Mouse (Mus musculus): ENCODE measurements around the gene Gtpbp4. TPM values are rescaled to one million over a fixed set of nuclear protein-coding genes. Genes with fewer than 3 reads are reported as not detected.
"Not testable (repeated sequence)": the region's sequence is repeated elsewhere in the genome, so short reads cannot be mapped to it uniquely, and the experiment has no call there.

Gtpbp4 gene
- polyA plus RNA-seq, 1 experiment from 2014 or later, result 50.0 TPM

DNA sequence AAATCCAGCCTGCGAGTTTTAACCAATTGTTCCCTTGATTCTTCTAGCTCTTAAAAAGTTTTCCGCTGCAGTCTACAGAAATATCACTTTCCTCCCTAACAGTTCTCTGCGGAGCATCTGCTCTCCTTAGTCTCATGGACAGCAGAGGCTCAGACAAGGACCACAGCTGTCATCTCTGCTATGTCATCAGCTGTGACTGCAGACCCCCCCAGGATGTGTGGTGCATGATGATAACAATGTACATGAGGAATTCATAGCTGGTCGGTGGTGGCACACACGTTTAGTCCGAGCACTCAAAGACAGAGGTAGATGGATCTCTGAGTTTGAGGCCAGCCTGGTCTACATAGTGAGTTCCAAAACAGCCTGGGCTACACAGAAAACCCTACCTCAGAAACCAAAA is 36.3 kb downstream of the Gtpbp4 start:
- 87% methylated on average over 5 of the region's 6 CpGs for whole genome bisulfite sequencing
- not testable (repeated sequence) for H3K9ac ChIP-seq (ENCODE audit: low read length); H3K27me3 ChIP-seq (ENCODE audit: control insufficient read depth, insufficient read depth, low read length); H3K4me1 ChIP-seq (replicated peaks; ENCODE audit: control insufficient read depth, insufficient read depth); DNase-seq (ENCODE audit: low spot score); ATAC-seq (ENCODE audit: low FRiP score, low TSS enrichment); H3K4me3 ChIP-seq (ENCODE audit: low read depth, low read length); H3K9me3 ChIP-seq (ENCODE audit: control insufficient read depth, low read length); H3K4me2 ChIP-seq (replicated peaks; ENCODE audit: low read depth); H3K36me3 ChIP-seq (ENCODE audit: control insufficient read depth, insufficient read depth, low read length); H3K27ac ChIP-seq (replicated peaks)

- H3K4me2 ChIP-seq (replicated peaks; ENCODE audit: low read depth); H3K9ac ChIP-seq (ENCODE audit: low read length); H3K4me3 ChIP-seq (ENCODE audit: low read depth, low read length); H3K27ac ChIP-seq (replicated peaks); H3K36me3 ChIP-seq (ENCODE audit: control insufficient read depth, insufficient read depth, low read length); DNase-seq (ENCODE audit: low spot score); H3K27me3 ChIP-seq (ENCODE audit: control insufficient read depth, insufficient read depth, low read length); H3K4me1 ChIP-seq (replicated peaks; ENCODE audit: control insufficient read depth, insufficient read depth); H3K9me3 ChIP-seq (ENCODE audit: control insufficient read depth, low read length); ATAC-seq (ENCODE audit: low FRiP score, low TSS enrichment): not testable (repeated sequence)
- 50% methylated on average over 1 of the region's 5 CpGs for WGBS
These were observed 36.8 kb downstream of the Gtpbp4 start for GRCm38 (mm10) chr13:8959058-8959457.

GRCm38 (mm10) chr13:8956873-8957272 is 39.0 kb downstream of the Gtpbp4 start:
- WGBS, result no CpG with 5 or more reads among the region's 5 CpGs
- not testable (repeated sequence) for ATAC-seq (ENCODE audit: low FRiP score, low TSS enrichment)

GRCm38 (mm10) chr13:8955127-8955526 is 40.8 kb downstream of the Gtpbp4 start:
- not testable (repeated sequence) for H3K4me1 ChIP-seq (replicated peaks; ENCODE audit: control insufficient read depth, insufficient read depth); H3K27ac ChIP-seq (replicated peaks); H3K4me2 ChIP-seq (replicated peaks; ENCODE audit: low read depth); H3K9me3 ChIP-seq (ENCODE audit: control insufficient read depth, low read length); H3K9ac ChIP-seq (ENCODE audit: low read length); H3K27me3 ChIP-seq (ENCODE audit: control insufficient read depth, insufficient read depth, low read length); H3K4me3 ChIP-seq (ENCODE audit: low read depth, low read length); ATAC-seq (ENCODE audit: low FRiP score, low TSS enrichment); H3K36me3 ChIP-seq (ENCODE audit: control insufficient read depth, insufficient read depth, low read length); DNase-seq (ENCODE audit: low spot score)
- WGBS, result 75% methylated on average over 1 of the region's 2 CpGs

More at GRCm38 (mm10) chr13:8956873-8957272, 39.0 kb downstream of the Gtpbp4 start:
- H3K9ac ChIP-seq (ENCODE audit: low read length); H3K4me3 ChIP-seq (ENCODE audit: low read depth, low read length); DNase-seq (ENCODE audit: low spot score); H3K36me3 ChIP-seq (ENCODE audit: control insufficient read depth, insufficient read depth, low read length); H3K4me1 ChIP-seq (replicated peaks; ENCODE audit: control insufficient read depth, insufficient read depth); H3K9me3 ChIP-seq (ENCODE audit: control insufficient read depth, low read length); H3K4me2 ChIP-seq (replicated peaks; ENCODE audit: low read depth); H3K27ac ChIP-seq (replicated peaks); H3K27me3 ChIP-seq (ENCODE audit: control insufficient read depth, insufficient read depth, low read length): not testable (repeated sequence)

- not testable (repeated sequence) for H3K4me3 ChIP-seq (ENCODE audit: low read depth, low read length); H3K27me3 ChIP-seq (ENCODE audit: control insufficient read depth, insufficient read depth, low read length); H3K4me2 ChIP-seq (replicated peaks; ENCODE audit: low read depth); H3K9ac ChIP-seq (ENCODE audit: low read length); DNase-seq (ENCODE audit: low spot score); H3K4me1 ChIP-seq (replicated peaks; ENCODE audit: control insufficient read depth, insufficient read depth); ATAC-seq (ENCODE audit: low FRiP score, low TSS enrichment); H3K36me3 ChIP-seq (ENCODE audit: control insufficient read depth, insufficient read depth, low read length); H3K9me3 ChIP-seq (ENCODE audit: control insufficient read depth, low read length); H3K27ac ChIP-seq (replicated peaks)
These were observed 43.3 kb downstream of the Gtpbp4 start, which contains the start of gene Idi2 for GRCm38 (mm10) chr13:8952563-8952962. Idi2 (plus strand) TSS chr13:8952863.

GRCm38 (mm10) chr13:8948131-8948530 is 47.8 kb downstream of the Gtpbp4 start, which contains the start of gene Gm9745:
Gm9745 (minus strand) TSS chr13:8948231.
- not testable (repeated sequence) for H3K36me3 ChIP-seq (ENCODE audit: control insufficient read depth, insufficient read depth, low read length); H3K9ac ChIP-seq (ENCODE audit: low read length); H3K27ac ChIP-seq (replicated peaks); H3K4me3 ChIP-seq (ENCODE audit: low read depth, low read length); H3K9me3 ChIP-seq (ENCODE audit: control insufficient read depth, low read length); ATAC-seq (ENCODE audit: low FRiP score, low TSS enrichment); DNase-seq (ENCODE audit: low spot score); H3K4me2 ChIP-seq (replicated peaks; ENCODE audit: low read depth); H3K4me1 ChIP-seq (replicated peaks; ENCODE audit: control insufficient read depth, insufficient read depth); H3K27me3 ChIP-seq (ENCODE audit: control insufficient read depth, insufficient read depth, low read length)

GRCm38 (mm10) chr13:8943828-8944227 is 52.1 kb downstream of the Gtpbp4 start:
- ATAC-seq (ENCODE audit: low FRiP score, low TSS enrichment); H3K27ac ChIP-seq (replicated peaks); H3K4me1 ChIP-seq (replicated peaks; ENCODE audit: control insufficient read depth, insufficient read depth); H3K36me3 ChIP-seq (ENCODE audit: control insufficient read depth, insufficient read depth, low read length); H3K9ac ChIP-seq (ENCODE audit: low read length); DNase-seq (ENCODE audit: low spot score); H3K4me3 ChIP-seq (ENCODE audit: low read depth, low read length); H3K9me3 ChIP-seq (ENCODE audit: control insufficient read depth, low read length); H3K4me2 ChIP-seq (replicated peaks; ENCODE audit: low read depth); H3K27me3 ChIP-seq (ENCODE audit: control insufficient read depth, insufficient read depth, low read length): not testable (repeated sequence)
- WGBS, result no CpG with 5 or more reads among the region's 5 CpGs

GRCm38 (mm10) chr13:8941701-8942100 is 54.2 kb downstream of the Gtpbp4 start:
- ATAC-seq (ENCODE audit: low FRiP score, low TSS enrichment); H3K27me3 ChIP-seq (ENCODE audit: control insufficient read depth, insufficient read depth, low read length); H3K36me3 ChIP-seq (ENCODE audit: control insufficient read depth, insufficient read depth, low read length); H3K9me3 ChIP-seq (ENCODE audit: control insufficient read depth, low read length); H3K4me2 ChIP-seq (replicated peaks; ENCODE audit: low read depth); H3K9ac ChIP-seq (ENCODE audit: low read length); H3K27ac ChIP-seq (replicated peaks); DNase-seq (ENCODE audit: low spot score); H3K4me1 ChIP-seq (replicated peaks; ENCODE audit: control insufficient read depth, insufficient read depth); H3K4me3 ChIP-seq (ENCODE audit: low read depth, low read length): not testable (repeated sequence)
- 33% methylated on average over 1 of the region's 5 CpGs for WGBS

- H3K27ac ChIP-seq (replicated peaks); DNase-seq (ENCODE audit: low spot score); ATAC-seq (ENCODE audit: low FRiP score, low TSS enrichment); H3K4me2 ChIP-seq (replicated peaks; ENCODE audit: low read depth); H3K36me3 ChIP-seq (ENCODE audit: control insufficient read depth, insufficient read depth, low read length); H3K27me3 ChIP-seq (ENCODE audit: control insufficient read depth, insufficient read depth, low read length); H3K9me3 ChIP-seq (ENCODE audit: control insufficient read depth, low read length); H3K4me3 ChIP-seq (ENCODE audit: low read depth, low read length); H3K9ac ChIP-seq (ENCODE audit: low read length); H3K4me1 ChIP-seq (replicated peaks; ENCODE audit: control insufficient read depth, insufficient read depth): not testable (repeated sequence)
- WGBS, result 86% methylated on average over 4 of the region's 4 CpGs
These were observed 54.8 kb downstream of the Gtpbp4 start for GRCm38 (mm10) chr13:8941110-8941509.

All from stomach, postnatal 0 days (tissue).